Mouse (Mus musculus) stomach, postnatal 0 days (tissue): ENCODE data around the gene Spag5. TPM values are rescaled to one million over a fixed set of nuclear protein-coding genes. Genes with fewer than 3 reads are reported as not detected.

ENCODE experiments used
- ATAC-seq: fragments of 200-750 bp; cut with Nextera tagmentation; 2 replicates; pipeline ENCODE4 v1.8.0; 2017; ENCODE audit not compliant: low FRiP score, low TSS enrichment
- DNase-seq: peaks from one replicate; pipeline ENCODE4 v3.0.0-alpha.2; 2016; ENCODE audit warnings: low spot score
- H3K27ac ChIP-seq: fragments of 300-500 bp; sonication (generic); replicated peaks from 2 replicates; pipeline ENCODE4 v1.5.1; 2014; ENCODE audit warnings: mild to moderate bottlenecking, control low read depth
- H3K27me3 ChIP-seq: fragments of 300-500 bp; sonication (generic); 2 replicates; pipeline ENCODE4 v1.6.1; 2014; ENCODE audit warnings: low read length; ENCODE audit not compliant: control insufficient read depth, insufficient read depth
- H3K36me3 ChIP-seq: fragments of 300-500 bp; sonication (generic); 2 replicates; pipeline ENCODE4 v1.6.1; 2014; ENCODE audit warnings: low read length, mixed read lengths; ENCODE audit not compliant: control insufficient read depth, insufficient read depth
- H3K4me1 ChIP-seq: fragments of 300-500 bp; sonication (generic); replicated peaks from 2 replicates; pipeline ENCODE4 v1.6.1; 2014; ENCODE audit warnings: antibody characterized with exemption; ENCODE audit not compliant: control insufficient read depth, insufficient read depth
- H3K4me2 ChIP-seq: fragments of 300-500 bp; sonication (generic); replicated peaks from 2 replicates; pipeline ENCODE4 v1.6.1; 2014; ENCODE audit warnings: low read depth, mild to moderate bottlenecking, control low read depth, moderate library complexity
- H3K4me3 ChIP-seq: fragments of 300-500 bp; sonication (generic); 2 replicates; pipeline ENCODE4 v1.5.1; 2014; ENCODE audit warnings: low read depth, low read length, control low read depth
- H3K9ac ChIP-seq: fragments of 300-500 bp; sonication (generic); 2 replicates; pipeline ENCODE4 v1.6.1; 2014; ENCODE audit warnings: mild to moderate bottlenecking, low read length, control low read depth, mixed read lengths
- H3K9me3 ChIP-seq: fragments of 300-500 bp; sonication (generic); 2 replicates; pipeline ENCODE4 v1.6.1; 2016; ENCODE audit warnings: low read length; ENCODE audit not compliant: control insufficient read depth
- CTCF ChIP-seq: IDR thresholded peaks from 2 replicates; pipeline ENCODE4 v1.5.1; 2016; ENCODE audit warnings: antibody characterized with exemption, low read depth, mild to moderate bottlenecking, moderate library complexity
- EP300 ChIP-seq: optimal IDR thresholded peaks from 2 replicates; pipeline ENCODE3; 2016; ENCODE audit warnings: antibody characterized with exemption
- WGBS: fragments of 180-500 bp; shearing (Covaris S2); extraction: QIAGEN DNeasy Blood & Tissue Kit; methylation state at CpG from one replicate; pipeline ENCODE4 v1.1.7; 2014; 5-methylcytosine and 5-hydroxymethylcytosine counted together
- polyA plus RNA-seq: library from polyadenylated mRNA; unstranded; fragments of >200 nt; fragmentation: Nextera tagmentation; extraction: Ambion mirVana; gene quantifications from 2 replicates; pipeline ENCODE4 v1.2.1, GENCODE M21; 2015

The Spag5 gene
- polyA plus RNA-seq, 1 experiment from 2014 or later, result 5.7 TPM

- Histone ChIP-seq H3K4me2 (peak overlapping the region; percentile 57; the same call in 1 of the 2 replicates), H3K9ac (peak overlapping the region; percentile 18), H3K27me3 (no peaks in the 10 kb centered on the region), H3K27ac (no peak overlapping the region), H3K4me1 (no peaks in the 10 kb centered on the region), H3K4me3 (no peak overlapping the region), H3K36me3 (no peaks in the 10 kb centered on the region), H3K9me3 (no peaks in the 10 kb centered on the region)
- ATAC-seq, result 0 out of 2 replicates have a peak, but pooled peaks have one; percentile 11
- WGBS, result 56% methylated on average over 2 of the region's 2 CpGs
- no peak for TF ChIP-seq CTCF
- TF ChIP-seq EP300, result no peak
- DNase-seq, result no peak
These were observed 59.4 kb downstream of the Spag5 start for GRCm38 (mm10) chr11:78360789-78361131.

DNA sequence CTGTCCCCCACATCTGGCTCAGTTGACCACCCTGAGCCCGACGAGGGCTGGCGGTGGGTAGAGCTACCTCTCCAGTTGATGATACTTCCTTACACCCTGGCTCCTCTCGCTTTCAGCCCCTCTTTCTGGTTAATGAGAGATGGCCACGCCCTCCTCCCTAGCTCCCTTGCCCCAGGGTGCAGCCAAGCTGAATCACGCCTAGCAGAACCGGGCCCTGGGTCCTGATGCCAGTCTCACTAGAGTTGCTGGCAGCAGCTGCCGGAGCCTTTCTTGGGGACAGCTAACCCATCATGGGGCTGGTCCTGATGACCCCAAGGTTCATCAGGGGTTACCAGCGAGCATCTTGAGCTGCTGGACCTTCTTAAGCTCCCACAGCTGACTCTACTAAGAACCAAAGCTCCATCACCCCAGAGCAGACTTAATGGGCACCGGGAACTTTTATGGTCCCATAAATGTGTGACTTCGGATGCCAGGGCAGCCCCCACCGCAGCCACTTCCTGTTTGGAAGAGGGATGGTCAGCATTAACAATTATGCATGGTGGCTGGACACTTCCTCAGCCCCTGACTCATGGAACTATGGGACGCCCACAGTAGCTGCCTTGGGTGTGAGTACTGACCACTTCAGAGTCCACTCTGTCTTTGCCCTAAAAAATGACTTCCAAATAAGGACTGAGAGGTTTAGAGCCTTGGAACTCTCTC lies 62.1 kb downstream of the Spag5 start:
- H3K4me1 ChIP-seq, result no peaks in the 10 kb centered on the region
- no peak for TF ChIP-seq EP300
- TF ChIP-seq CTCF, result no peak
- no peaks in the 10 kb centered on the region for H3K9me3 ChIP-seq
- no peak overlapping the region for H3K4me2 ChIP-seq
- ATAC-seq, result no peak
- H3K4me3 ChIP-seq, result no peak overlapping the region
- no peaks in the 10 kb centered on the region for H3K36me3 ChIP-seq
- no peak overlapping the region for H3K27ac ChIP-seq
- WGBS, result 70% methylated on average over 13 of the region's 13 CpGs
- H3K27me3 ChIP-seq, result no peaks in the 10 kb centered on the region
- DNase-seq, result no peak
- no peak overlapping the region for H3K9ac ChIP-seq

GRCm38 (mm10) chr11:78364103-78364502 lies 62.8 kb downstream of the Spag5 start:
- no peaks in the 10 kb centered on the region for H3K36me3 ChIP-seq
- no peaks in the 10 kb centered on the region for H3K27me3 ChIP-seq
- DNase-seq, result no peak
- no peaks in the 10 kb centered on the region for H3K4me1 ChIP-seq
- no peak for TF ChIP-seq CTCF
- TF ChIP-seq EP300, result no peak
- no peak overlapping the region for H3K27ac ChIP-seq
- no peak overlapping the region for H3K4me3 ChIP-seq
- ATAC-seq, result no peak
- no peak overlapping the region for H3K4me2 ChIP-seq
- WGBS, result 26% methylated on average over 8 of the region's 8 CpGs
- H3K9ac ChIP-seq, result no peak overlapping the region
- no peaks in the 10 kb centered on the region for H3K9me3 ChIP-seq

DNA sequence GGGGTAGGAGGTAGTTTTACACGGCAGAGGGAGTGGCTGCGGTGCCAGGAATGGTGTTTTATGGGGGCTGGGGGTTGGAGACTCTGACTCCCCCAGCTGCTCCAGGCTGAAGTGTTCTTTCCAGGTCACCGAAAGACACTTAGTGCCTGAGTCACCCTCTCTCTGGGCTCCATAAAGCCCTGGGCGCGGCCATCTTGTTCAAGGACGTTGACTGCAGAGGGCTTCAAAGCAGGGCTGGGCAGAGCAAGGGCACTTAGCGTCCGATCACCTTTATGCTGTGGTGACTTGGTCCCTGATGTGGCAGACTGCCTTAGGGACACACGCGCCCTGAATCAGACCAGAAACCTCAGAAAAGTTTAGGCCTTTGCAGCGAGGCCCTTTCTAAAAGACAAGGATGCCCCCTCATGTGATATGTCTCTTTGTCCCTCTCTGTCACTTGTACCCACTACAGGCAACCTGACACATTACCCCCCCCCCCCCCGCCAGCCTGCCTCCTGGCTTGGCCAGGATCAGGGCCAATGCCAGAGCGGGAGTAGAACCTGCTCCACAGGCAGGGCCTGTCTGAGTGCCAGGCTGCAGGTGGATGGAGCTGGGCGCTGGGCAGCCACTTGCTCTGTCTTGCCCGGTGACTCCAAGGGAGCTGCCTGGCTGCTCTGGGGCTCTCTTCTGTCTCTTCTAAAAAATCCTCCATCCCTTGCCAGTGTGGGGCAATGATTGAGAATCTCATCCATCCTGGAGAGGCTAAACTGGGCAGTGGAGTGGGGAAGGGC lies 66.3 kb downstream of the Spag5 start:
- Histone ChIP-seq H3K4me3 (no peak overlapping the region), H3K27ac (no peak overlapping the region), H3K27me3 (no peaks in the 10 kb centered on the region), H3K4me1 (no peaks in the 10 kb centered on the region; the same call in 1 of the 2 replicates), H3K4me2 (no peak overlapping the region), H3K36me3 (no peaks in the 10 kb centered on the region), H3K9ac (no peak overlapping the region), H3K9me3 (no peaks in the 10 kb centered on the region)
- WGBS, result 75% methylated on average over 15 of the region's 15 CpGs
- ATAC-seq, result no peak
- no peak for DNase-seq
- TF ChIP-seq CTCF, result no peak
- no peak for TF ChIP-seq EP300

DNA sequence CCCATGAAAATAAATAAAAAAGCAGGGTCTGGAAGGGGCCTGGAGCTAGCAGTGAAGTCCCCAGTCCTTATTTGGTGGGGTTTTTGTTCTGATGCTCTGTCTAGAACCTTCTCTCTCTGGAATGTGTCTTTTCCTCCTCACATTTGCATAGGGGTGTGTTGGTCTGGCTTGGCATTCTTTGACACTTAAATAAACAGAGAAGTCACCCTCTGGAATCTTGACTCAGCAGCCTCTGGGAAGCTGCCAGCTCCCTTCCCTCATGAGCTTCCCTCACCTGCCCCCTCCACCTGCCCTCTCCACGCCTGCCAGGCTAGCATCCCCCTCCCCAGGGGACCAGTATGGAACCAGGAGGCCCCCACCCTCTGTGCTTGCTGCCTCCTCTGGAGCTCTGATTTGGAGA lies 69.1 kb downstream of the Spag5 start:
- ATAC-seq, result peak; percentile 58
- peak; percentile 62 for DNase-seq
- H3K36me3 ChIP-seq, result no peaks in the 10 kb centered on the region
- H3K27ac ChIP-seq, result peak overlapping the region; percentile 24; the same call in 1 of the 2 replicates
- no peak overlapping the region for H3K4me3 ChIP-seq
- H3K4me2 ChIP-seq, result no peak overlapping the region
- H3K9ac ChIP-seq, result no peak overlapping the region
- no peak for TF ChIP-seq EP300
- TF ChIP-seq CTCF, result no peak
- no peaks in the 10 kb centered on the region for H3K27me3 ChIP-seq
- 36% methylated on average over 1 of the region's 1 CpGs for WGBS
- H3K9me3 ChIP-seq, result no peaks in the 10 kb centered on the region
- H3K4me1 ChIP-seq, result no peaks in the 10 kb centered on the region; the same call in 1 of the 2 replicates

GRCm38 (mm10) chr11:78371711-78372110 lies 70.4 kb downstream of the Spag5 start:
- Histone ChIP-seq H3K27ac (no peak overlapping the region), H3K4me3 (no peak overlapping the region), H3K9ac (no peak overlapping the region), H3K27me3 (no peaks in the 10 kb centered on the region), H3K36me3 (no peaks in the 10 kb centered on the region), H3K4me2 (no peak overlapping the region), H3K4me1 (no peaks in the 10 kb centered on the region; the same call in 1 of the 2 replicates), H3K9me3 (no peaks in the 10 kb centered on the region)
- DNase-seq (no peak), ATAC-seq (no peak)
- no peak for TF ChIP-seq CTCF
- TF ChIP-seq EP300, result no peak
- 93% methylated on average over 11 of the region's 11 CpGs for WGBS

Other genes with a start within 250 kb of the Spag5 start
- 12.8 and 15.0 TPM in 2 replicates for gene Eral1, start 221.1 kb upstream of the Spag5 start, polyA plus RNA-seq
- 5.1 and 5.6 TPM in 2 replicates for gene Fam222b, start 206.9 kb upstream of the Spag5 start, polyA plus RNA-seq
- 22.4 and 26.9 TPM in 2 replicates for gene Traf4, start 135.9 kb upstream of the Spag5 start, polyA plus RNA-seq
- gene Nek8, start 124.9 kb upstream of the Spag5 start, polyA plus RNA-seq, result 6.4 and 7.4 TPM in 2 replicates
- gene Tlcd1, start 124.8 kb upstream of the Spag5 start, polyA plus RNA-seq, result 41.3 and 45.6 TPM in 2 replicates
- 1,145 and 1,168 TPM in 2 replicates for gene Rpl23a, start 117.9 kb upstream of the Spag5 start, polyA plus RNA-seq
- 59.0 and 61.4 TPM in 2 replicates for gene Rab34, start 113.1 kb upstream of the Spag5 start, polyA plus RNA-seq
- gene Proca1, start 108.1 kb upstream of the Spag5 start, polyA plus RNA-seq, result 0.98 and 1.0 TPM in 2 replicates
- gene Sdf2, start 55.8 kb upstream of the Spag5 start, polyA plus RNA-seq, result 103 and 106 TPM in 2 replicates
- gene Supt6, start 55.5 kb upstream of the Spag5 start, polyA plus RNA-seq, result 11.1 and 11.7 TPM in 2 replicates
- gene 2610507B11Rik, start 39.8 kb upstream of the Spag5 start, polyA plus RNA-seq, result 54.4 and 74.9 TPM in 2 replicates
- gene BC030499, start 10.7 kb upstream of the Spag5 start, polyA plus RNA-seq, result not detected in 2 replicates
- 15.0 and 17.1 TPM in 2 replicates for gene Aldoc, start 21.4 kb downstream of the Spag5 start, polyA plus RNA-seq
- 36.2 and 38.7 TPM in 2 replicates for gene Pigs, start 26.9 kb downstream of the Spag5 start, polyA plus RNA-seq
- 26.5 and 27.9 TPM in 2 replicates for gene Unc119, start 42.0 kb downstream of the Spag5 start, polyA plus RNA-seq
- 1.9 and 2.6 TPM in 2 replicates for gene Foxn1, start 85.0 kb downstream of the Spag5 start, polyA plus RNA-seq
- gene Slc13a2, start 120.7 kb downstream of the Spag5 start, polyA plus RNA-seq, result 0.23 and 0.39 TPM in 2 replicates
- gene Slc46a1, start 164.2 kb downstream of the Spag5 start, polyA plus RNA-seq, result 16.4 and 16.9 TPM in 2 replicates
- gene Sarm1, start 196.2 kb downstream of the Spag5 start, polyA plus RNA-seq, result 0.89 and 1.1 TPM in 2 replicates
- gene Vtn, start 197.6 kb downstream of the Spag5 start, polyA plus RNA-seq, result 3.6 and 6.0 TPM in 2 replicates
- 0.10 TPM in 1 of 2 replicates, not detected in the other for gene Sebox, start 201.9 kb downstream of the Spag5 start, polyA plus RNA-seq
- 28.4 and 32.1 TPM in 2 replicates for gene Tmem199, start 210.6 kb downstream of the Spag5 start, polyA plus RNA-seq
- 91.1 and 95.9 TPM in 2 replicates for gene Poldip2, start 210.7 kb downstream of the Spag5 start, polyA plus RNA-seq
- gene Tnfaip1, start 234.8 kb downstream of the Spag5 start, polyA plus RNA-seq, result 47.5 and 47.7 TPM in 2 replicates
- gene Ift20, start 234.8 kb downstream of the Spag5 start, polyA plus RNA-seq, result 163 and 168 TPM in 2 replicates
- gene Tmem97, start 249.2 kb downstream of the Spag5 start, polyA plus RNA-seq, result 63.2 and 68.2 TPM in 2 replicates